Mouse (Mus musculus) forebrain, embryonic 11.5 days (tissue): ENCODE data around the gene Omp. TPM values are rescaled to one million over a fixed set of nuclear protein-coding genes. Genes with fewer than 3 reads are reported as not detected.

ENCODE experiments used
- ATAC-seq: fragments of 200-750 bp; cut with Nextera tagmentation; replicated peaks from 2 replicates; pipeline ENCODE4 v1.8.0; 2017; ENCODE audit warnings: moderate TSS enrichment; ENCODE audit not compliant: low FRiP score
- DNase-seq: peaks from one replicate; pipeline ENCODE4 v3.0.0-alpha.2; 2017; ENCODE audit warnings: low spot score
- H3K27ac ChIP-seq: fragments of 300-500 bp; sonication (generic); 2 replicates; pipeline ENCODE4 v1.5.1; 2014; ENCODE audit warnings: low read depth, low read length
- H3K27me3 ChIP-seq: fragments of 300-500 bp; sonication (generic); 2 replicates; pipeline ENCODE4 v1.6.1; 2014; ENCODE audit warnings: mild to moderate bottlenecking, low read length, mixed read lengths; ENCODE audit not compliant: control insufficient read depth, insufficient read depth
- H3K36me3 ChIP-seq: fragments of 300-500 bp; sonication (generic); 2 replicates; pipeline ENCODE4 v1.6.1; 2014; ENCODE audit warnings: mild to moderate bottlenecking, low read length, moderate library complexity, mixed read lengths; ENCODE audit not compliant: control insufficient read depth, insufficient read depth
- H3K4me1 ChIP-seq: fragments of 300-500 bp; sonication (generic); replicated peaks from 2 replicates; pipeline ENCODE4 v1.6.1; 2014; ENCODE audit warnings: low read length, mixed read lengths; ENCODE audit not compliant: control insufficient read depth, insufficient read depth
- H3K4me2 ChIP-seq: fragments of 300-500 bp; sonication (generic); 2 replicates; pipeline ENCODE4 v1.6.1; 2014; ENCODE audit warnings: low read depth, mild to moderate bottlenecking, low read length, moderate library complexity, mixed read lengths; ENCODE audit not compliant: severe bottlenecking
- H3K4me3 ChIP-seq: fragments of 300-500 bp; sonication (generic); 2 replicates; pipeline ENCODE4 v1.5.1; 2014; ENCODE audit warnings: low read depth, low read length
- H3K9ac ChIP-seq: fragments of 300-500 bp; sonication (generic); 2 replicates; pipeline ENCODE4 v1.6.1; 2014; ENCODE audit warnings: low read length
- H3K9me3 ChIP-seq: fragments of 300-500 bp; sonication (generic); 2 replicates; pipeline ENCODE4 v1.6.1; 2016; ENCODE audit warnings: low read length, mixed read lengths; ENCODE audit not compliant: control insufficient read depth
- WGBS: fragments of 180-500 bp; shearing (Covaris S2); extraction: QIAGEN DNeasy Blood & Tissue Kit; methylation state at CpG from one replicate; pipeline ENCODE4 v1.1.7; 2014; 5-methylcytosine and 5-hydroxymethylcytosine counted together
- polyA plus RNA-seq: library from polyadenylated mRNA; unstranded; fragments of >200 nt; fragmentation: Nextera tagmentation; extraction: Ambion mirVana; gene quantifications from 2 replicates; pipeline ENCODE4 v1.2.1, GENCODE M21; 2014

The Omp gene
- polyA plus RNA-seq, 1 experiment from 2014 or later, result not detected

DNA sequence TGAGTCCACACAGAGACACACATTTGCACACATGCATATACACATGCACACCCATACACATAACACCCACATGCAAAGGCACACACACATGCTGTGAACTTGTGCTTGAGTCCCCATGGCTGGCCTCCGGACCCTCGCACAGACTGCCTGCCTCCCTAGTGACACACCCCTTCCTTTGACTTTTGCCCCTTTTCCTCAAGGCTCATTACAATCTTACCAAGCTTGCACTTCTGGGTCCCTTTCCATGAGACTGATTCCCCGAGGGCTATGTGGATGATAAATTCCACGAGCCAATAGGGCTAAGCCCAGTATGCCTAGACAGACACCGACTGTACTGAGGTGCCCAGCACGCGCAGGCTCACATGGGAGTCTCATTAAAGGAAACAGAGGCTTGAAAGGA lies 39.0 kb downstream of the Omp start:
- Histone ChIP-seq H3K36me3 (no peaks in the 10 kb centered on the region), H3K27me3 (peaks cover 3% of the 10 kb centered on the region; the same call in 1 of the 2 replicates), H3K9ac (no peak overlapping the region), H3K9me3 (no peaks in the 10 kb centered on the region), H3K4me3 (no peak overlapping the region), H3K4me1 (no peaks in the 10 kb centered on the region; the same call in 1 of the 2 replicates), H3K4me2 (no peak overlapping the region), H3K27ac (no peak overlapping the region)
- no peak for ATAC-seq
- no peak for DNase-seq
- WGBS, result 86% methylated on average over 7 of the region's 7 CpGs

DNA sequence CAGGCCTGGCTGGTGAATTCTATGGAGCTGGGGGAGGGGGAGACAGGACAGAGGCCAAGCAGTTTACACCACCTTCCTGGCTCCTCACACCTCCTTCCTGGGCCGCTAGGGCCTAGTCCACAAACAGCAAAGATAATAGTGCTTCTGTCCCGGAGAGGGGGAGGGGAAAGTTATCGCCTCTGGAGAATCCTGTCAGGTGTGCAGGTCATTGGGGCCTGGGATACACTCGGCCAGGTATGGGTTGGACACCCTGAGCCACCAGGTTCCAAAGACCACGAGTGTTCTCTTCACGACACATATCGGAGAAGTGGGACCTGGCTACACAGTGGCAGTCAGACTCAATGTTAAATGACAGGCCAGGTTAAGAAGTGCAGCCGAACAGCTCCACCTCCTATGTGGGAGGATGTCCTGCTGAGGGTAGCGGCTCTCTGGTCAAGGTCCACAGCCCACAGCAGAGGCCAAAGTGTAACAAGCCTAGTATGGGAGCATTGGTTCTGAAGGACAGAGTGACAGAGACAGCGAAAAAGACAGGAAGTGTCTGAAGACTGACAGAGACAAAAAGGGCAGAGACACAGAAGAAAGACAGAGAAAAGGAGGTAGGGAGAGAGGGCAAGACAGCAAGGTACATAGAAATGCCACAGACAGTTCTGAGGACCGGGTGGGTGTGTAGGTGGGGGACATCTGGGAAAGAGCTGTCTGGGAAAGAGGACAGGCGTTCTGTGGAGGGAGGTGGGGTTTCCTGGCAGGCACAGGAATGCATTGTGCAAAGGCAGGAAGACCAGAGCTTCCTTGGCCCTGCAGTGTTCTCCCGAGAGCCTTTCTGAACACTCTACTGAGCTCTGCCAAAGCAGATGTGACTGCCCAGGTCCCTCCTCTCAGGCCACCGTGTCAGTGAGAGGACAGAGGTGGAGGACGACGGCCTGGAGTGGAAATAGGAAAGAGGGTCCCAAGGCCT lies 40.5 kb downstream of the Omp start:
- Histone ChIP-seq H3K36me3 (no peaks in the 10 kb centered on the region), H3K27me3 (no peaks in the 10 kb centered on the region), H3K4me1 (no peaks in the 10 kb centered on the region), H3K4me2 (no peak overlapping the region), H3K27ac (no peak overlapping the region), H3K9ac (no peak overlapping the region), H3K9me3 (no peaks in the 10 kb centered on the region), H3K4me3 (no peak overlapping the region)
- no peak for ATAC-seq
- no peak for DNase-seq
- 75% methylated on average over 16 of the region's 16 CpGs for WGBS

DNA sequence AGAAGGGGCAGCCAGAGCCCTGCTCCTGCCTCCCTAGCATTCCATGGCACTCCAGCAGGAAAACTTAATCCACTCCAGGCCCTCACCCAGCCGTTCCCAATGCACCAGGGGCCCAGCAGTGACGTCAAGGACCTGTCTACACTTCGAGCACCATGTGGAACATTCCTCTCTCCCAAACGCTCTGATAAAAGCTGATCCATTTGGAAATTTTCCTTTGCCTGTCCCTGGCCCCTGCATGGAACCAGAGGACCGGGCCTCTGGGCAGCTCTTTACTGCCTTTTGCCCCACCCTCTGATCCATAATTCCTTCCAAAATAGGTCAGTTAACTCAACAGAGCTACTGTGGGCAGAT lies 41.4 kb downstream of the Omp start:
- DNase-seq (no peak), ATAC-seq (no peak)
- WGBS, result 74% methylated on average over 5 of the region's 5 CpGs
- Histone ChIP-seq H3K4me2 (no peak overlapping the region), H3K4me1 (no peaks in the 10 kb centered on the region), H3K36me3 (no peaks in the 10 kb centered on the region), H3K27ac (no peak overlapping the region), H3K9me3 (no peaks in the 10 kb centered on the region), H3K27me3 (no peaks in the 10 kb centered on the region), H3K9ac (no peak overlapping the region), H3K4me3 (no peak overlapping the region)

DNA sequence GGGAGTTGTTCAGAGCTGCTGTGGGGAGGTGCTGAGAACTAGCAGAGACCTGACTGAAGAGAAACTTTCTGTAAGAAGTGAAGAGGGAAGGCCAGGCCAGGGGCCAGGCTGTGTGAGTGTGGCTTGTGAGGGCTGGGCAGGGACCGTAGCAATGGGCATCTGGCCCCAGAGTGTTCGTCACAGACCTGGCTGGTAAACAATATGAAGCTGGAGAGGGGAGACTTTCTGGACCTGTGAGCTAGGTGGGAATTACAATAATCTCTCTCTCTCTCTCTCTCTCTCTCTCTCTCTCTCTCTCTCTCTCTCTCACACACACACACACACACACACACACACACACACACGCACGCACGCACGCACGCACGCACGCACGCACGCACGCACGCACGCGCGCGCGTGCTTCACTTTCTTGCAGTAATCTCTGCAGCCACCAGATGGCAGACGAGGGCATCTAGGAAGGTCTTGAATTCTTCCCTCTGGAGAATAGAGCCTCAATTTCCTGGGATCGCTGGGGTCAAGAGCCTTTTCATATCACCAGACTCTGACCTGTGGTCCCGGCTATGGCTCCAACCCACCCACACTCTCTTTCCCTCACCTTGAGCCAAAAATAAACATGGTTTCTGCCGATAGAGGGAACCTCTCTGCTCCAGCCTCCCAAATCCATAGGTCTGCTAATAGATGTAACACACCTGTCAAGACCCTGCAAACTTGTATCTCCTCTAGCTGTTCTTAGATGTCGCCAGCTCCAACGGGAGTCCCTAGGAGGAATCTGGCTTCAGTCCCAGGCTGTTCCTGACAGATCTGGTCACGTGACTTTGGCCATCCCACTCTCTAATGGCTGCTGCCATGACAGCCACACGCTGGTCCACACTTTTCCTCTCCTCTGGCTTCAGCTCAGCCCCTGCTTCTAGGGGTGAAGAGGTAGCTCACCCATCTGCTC lies 42.0 kb downstream of the Omp start:
- no peaks in the 10 kb centered on the region for H3K27me3 ChIP-seq
- 20% methylated on average over 20 of the region's 26 CpGs for WGBS
- no peaks in the 10 kb centered on the region for H3K36me3 ChIP-seq
- ATAC-seq (peak; percentile 80), DNase-seq (peak; percentile 93)
- peak overlapping the region; percentile 21 for H3K4me3 ChIP-seq
- no peaks in the 10 kb centered on the region for H3K4me1 ChIP-seq
- no peaks in the 10 kb centered on the region for H3K9me3 ChIP-seq
- peak overlapping the region; percentile 45; the same call in 1 of the 2 replicates for H3K4me2 ChIP-seq
- H3K27ac ChIP-seq, result no peak overlapping the region
- H3K9ac ChIP-seq, result peak overlapping the region; percentile 60

DNA sequence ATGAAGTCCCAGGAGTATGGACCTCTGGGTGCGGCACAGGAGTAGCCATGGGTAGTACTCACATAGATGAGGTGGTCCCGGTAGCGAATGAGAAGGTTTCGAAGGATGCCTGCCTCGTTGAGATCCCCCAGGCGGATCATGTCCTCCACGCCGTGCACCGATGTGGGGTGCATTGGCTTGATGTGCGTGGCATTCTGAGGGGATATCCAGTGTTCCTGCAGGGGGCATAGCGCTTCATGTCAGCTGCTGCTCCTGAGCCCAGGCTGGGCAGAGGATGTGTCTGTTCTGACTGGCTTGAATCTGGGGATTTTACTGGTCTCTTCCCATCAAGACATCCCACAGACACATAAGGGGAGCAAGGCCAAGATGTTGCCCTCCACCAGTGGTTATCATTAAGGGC lies 42.8 kb downstream of the Omp start:
- Histone ChIP-seq H3K27me3 (no peaks in the 10 kb centered on the region), H3K36me3 (no peaks in the 10 kb centered on the region; the same call in 1 of the 2 replicates), H3K9me3 (no peaks in the 10 kb centered on the region), H3K9ac (peak overlapping the region; percentile 60), H3K4me2 (no peak overlapping the region), H3K4me3 (no peak overlapping the region), H3K4me1 (no peaks in the 10 kb centered on the region), H3K27ac (no peak overlapping the region)
- 94% methylated on average over 11 of the region's 11 CpGs for WGBS
- ATAC-seq, result 0 out of 2 replicates have a peak, but pooled peaks have one; percentile 16
- DNase-seq, result no peak

DNA sequence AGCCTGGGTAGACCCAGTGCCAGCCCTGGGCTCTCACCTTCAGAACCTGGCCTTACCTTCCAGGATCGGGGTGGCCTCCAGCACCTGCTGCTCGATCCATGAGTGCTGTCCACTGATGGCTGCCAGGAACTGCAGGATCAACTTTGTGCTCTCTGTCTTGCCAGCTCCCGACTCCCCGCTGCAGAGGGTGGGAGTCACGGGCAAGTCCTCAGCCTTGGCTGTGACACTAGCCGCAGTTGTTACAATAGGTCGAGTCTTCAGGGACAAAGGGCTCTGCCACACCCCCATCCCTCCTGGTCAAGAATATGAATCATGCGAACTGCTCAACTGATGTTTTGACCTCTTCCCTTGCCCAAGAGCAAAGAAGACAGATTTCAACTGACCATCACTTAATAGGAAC lies 47.7 kb downstream of the Omp start:
- H3K36me3 ChIP-seq, result no peaks in the 10 kb centered on the region; the same call in 1 of the 2 replicates
- H3K27ac ChIP-seq, result no peak overlapping the region
- no peaks in the 10 kb centered on the region for H3K4me1 ChIP-seq
- no peak for DNase-seq
- H3K9me3 ChIP-seq, result no peaks in the 10 kb centered on the region
- no peak overlapping the region for H3K9ac ChIP-seq
- no peaks in the 10 kb centered on the region for H3K27me3 ChIP-seq
- 92% methylated on average over 8 of the region's 8 CpGs for WGBS
- H3K4me2 ChIP-seq, result no peak overlapping the region
- no peak for ATAC-seq
- H3K4me3 ChIP-seq, result no peak overlapping the region

DNA sequence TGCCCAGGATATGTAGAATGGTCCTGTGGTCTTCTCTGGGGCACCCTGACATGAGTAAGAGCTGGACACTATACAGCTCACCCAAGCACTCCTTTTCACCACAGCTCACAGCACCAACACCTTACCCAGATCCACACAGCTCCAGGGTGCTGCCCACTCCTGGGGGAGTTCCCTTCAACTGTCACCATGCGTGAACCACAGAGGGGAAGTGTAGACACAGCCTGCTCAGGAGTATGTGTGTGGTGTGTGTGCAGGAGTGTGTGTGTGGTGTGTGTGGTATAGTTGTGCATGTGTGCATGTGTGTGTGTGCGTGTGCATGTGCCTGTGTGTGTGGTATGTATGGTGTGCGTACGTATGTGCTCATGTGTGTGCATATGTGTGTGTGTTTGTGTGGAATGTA lies 49.5 kb downstream of the Omp start:
- no peaks in the 10 kb centered on the region; the same call in 1 of the 2 replicates for H3K36me3 ChIP-seq
- no peaks in the 10 kb centered on the region for H3K9me3 ChIP-seq

More for the DNA sequence above, 49.5 kb downstream of the Omp start:
- H3K9ac ChIP-seq, result no peak overlapping the region
- no peak for ATAC-seq
- H3K27ac ChIP-seq, result no peak overlapping the region
- no peaks in the 10 kb centered on the region for H3K27me3 ChIP-seq
- no peak for DNase-seq
- 96% methylated on average over 4 of the region's 4 CpGs for WGBS
- H3K4me2 ChIP-seq, result no peak overlapping the region
- H3K4me1 ChIP-seq, result no peaks in the 10 kb centered on the region
- no peak overlapping the region for H3K4me3 ChIP-seq
